Mouse (Mus musculus) erythroblast, embryonic 14.5 days (primary cell): ENCODE results near the gene Lhx6.

Source experiments
- GATA1 ChIP-seq: IDR thresholded peaks from 2 replicates; pipeline ENCODE4 v1.6.1; 2012; ENCODE audit warnings: low read length, inconsistent platforms, mixed read lengths
- TAL1 ChIP-seq: IDR thresholded peaks from 3 replicates; pipeline ENCODE4 v1.6.1; 2012; ENCODE audit warnings: low read length, inconsistent platforms, mixed read lengths

GRCm38 (mm10) chr2:36049567-36049954 lies 55.6 kb downstream of the Lhx6 start:
- TF ChIP-seq TAL1 (no peak), GATA1 (no peak)
